1 mouse cellular context compared by ENCODE assay signal in genomic region chr7:5008229-5008628, GRCm38 (mm10).
TF ChIP-seq lines count a peak whose summit lies in the region.

No protein-coding gene starts in this region.

TF ChIP-seq in ES-E14, 5 proteins besides CTCF, POLR2A, EP300 and RAD21:
- no peak for TF ChIP-seq HCFC1 (IDR thresholded peaks at IDR 0.05; ENCODE audit: borderline replicate concordance, insufficient read depth, low read length)
- no peak for TF ChIP-seq CHD2 (IDR thresholded peaks at IDR 0.05; ENCODE audit: low read depth, low read length)
- TF ChIP-seq ZC3H11A (IDR thresholded peaks at IDR 0.05; ENCODE audit: borderline replicate concordance, low read depth, low read length) = no peak
- TF ChIP-seq MAFK (IDR thresholded peaks at IDR 0.05; ENCODE audit: insufficient read depth, low read depth, low read length) = no peak
- TF ChIP-seq ZNF384 (IDR thresholded peaks at IDR 0.05; ENCODE audit: low read depth, low read length) = no peak
